Mouse (Mus musculus) MEL (cell line): Measurements from ENCODE around the gene Nup160. TPM values are rescaled to one million over a fixed set of nuclear protein-coding genes. Genes with fewer than 3 reads are reported as not detected.

Experiments
- DNase-seq: peaks from one replicate; pipeline ENCODE4 v3.0.0; 2011; ENCODE audit warnings: low read depth, low spot score
- H3K27ac ChIP-seq: 2 replicates; pipeline ENCODE4 v1.5.1; 2012; ENCODE audit warnings: low read depth, mild to moderate bottlenecking, control low read depth, low read length, moderate library complexity; ENCODE audit not compliant: control insufficient read depth
- H3K27me3 ChIP-seq, 2 experiments: fragments of 150-350 bp in 1 of 2; sonication (generic) in 1 of 2; 2 replicates each; pipeline ENCODE4 v1.6.1; 2012; ENCODE audit warnings: low read length in 2 of 2, mild to moderate bottlenecking in 2 of 2, improper control_type of control experiment in 1 of 2, moderate library complexity in 1 of 2; ENCODE audit not compliant: insufficient read depth in 2 of 2, control insufficient read depth in 1 of 2
- H3K36me3 ChIP-seq, 2 experiments: 2 replicates each; pipeline ENCODE4 v1.6.1; 2012 to 2014; ENCODE audit warnings: low read length in 2 of 2, improper control_type of control experiment in 1 of 2, inconsistent platforms in 1 of 2, mild to moderate bottlenecking in 1 of 2; ENCODE audit not compliant: insufficient read depth in 2 of 2, control insufficient read depth in 1 of 2
- H3K4me1 ChIP-seq, 2 experiments: fragments of 150-350 bp in 1 of 2; sonication (generic) in 1 of 2; 2 replicates each; pipeline ENCODE4 v1.6.1; 2012; ENCODE audit warnings: low read length in 2 of 2, improper control_type of control experiment in 1 of 2, mild to moderate bottlenecking in 1 of 2; ENCODE audit not compliant: insufficient read depth in 2 of 2, control insufficient read depth in 1 of 2
- H3K4me3 ChIP-seq, 2 experiments: fragments of 150-350 bp in 1 of 2; sonication (generic) in 1 of 2; 2 replicates each; pipeline ENCODE4 v1.5.1; 2012; ENCODE audit warnings: low read depth in 2 of 2, low read length in 2 of 2, mild to moderate bottlenecking in 2 of 2, moderate library complexity in 2 of 2, control low read depth in 1 of 2, improper control_type of control experiment in 1 of 2; ENCODE audit not compliant: control insufficient read depth in 1 of 2, insufficient read depth in 1 of 2
- H3K79me2 ChIP-seq: 2 replicates; pipeline ENCODE4 v1.6.1; 2012; ENCODE audit warnings: mild to moderate bottlenecking, low read length, moderate library complexity; ENCODE audit not compliant: control insufficient read depth, poor library complexity, insufficient read depth
- H3K9ac ChIP-seq: 2 replicates; pipeline ENCODE4 v1.6.1; 2012; ENCODE audit warnings: low read depth, mild to moderate bottlenecking, control low read depth, low read length, moderate library complexity; ENCODE audit not compliant: control insufficient read depth, poor library complexity, severe bottlenecking
- H3K9me3 ChIP-seq: fragments of 150-350 bp; sonication (generic); replicated peaks from 2 replicates; pipeline ENCODE4 v1.6.1; 2012; ENCODE audit warnings: mild to moderate bottlenecking, low read length, improper control_type of control experiment, moderate library complexity; ENCODE audit not compliant: insufficient read depth
- BHLHE40 ChIP-seq: IDR thresholded peaks from 2 replicates; pipeline ENCODE4 v1.6.1; 2012; ENCODE audit warnings: low read depth, mild to moderate bottlenecking, inconsistent platforms, low read length, improper control_type of control experiment, borderline replicate concordance
- CHD1 ChIP-seq: IDR thresholded peaks from 2 replicates; pipeline ENCODE4 v1.6.1; 2012; ENCODE audit warnings: low read depth, mild to moderate bottlenecking, inconsistent platforms, low read length, improper control_type of control experiment
- CHD2 ChIP-seq: IDR thresholded peaks from 2 replicates; pipeline ENCODE4 v1.6.1; 2011; ENCODE audit warnings: low read length, improper control_type of control experiment
- CTCF ChIP-seq, 3 experiments: IDR thresholded peaks in 2 of 3; conservative IDR thresholded peaks in 1 of 3; 2 replicates each; pipeline ENCODE4 v1.5.1; 2011 to 2012; ENCODE audit warnings: low read length in 3 of 3, low read depth in 2 of 3, mild to moderate bottlenecking in 2 of 3, improper control_type of control experiment in 1 of 3, inconsistent platforms in 1 of 3, mixed read lengths in 1 of 3, moderate library complexity in 1 of 3; ENCODE audit not compliant: control insufficient read depth in 1 of 3, insufficient read depth in 1 of 3, poor library complexity in 1 of 3, severe bottlenecking in 1 of 3
- E2F4 ChIP-seq: IDR thresholded peaks from 2 replicates; pipeline ENCODE4 v1.6.1; 2011; ENCODE audit warnings: low read depth, low read length, improper control_type of control experiment, borderline replicate concordance
- ELF1 ChIP-seq: IDR thresholded peaks from 2 replicates; pipeline ENCODE4 v1.6.1; 2014; ENCODE audit warnings: low read depth, mild to moderate bottlenecking, inconsistent platforms, low read length, improper control_type of control experiment, moderate library complexity
- EP300 ChIP-seq, 2 experiments: IDR thresholded peaks; 2 replicates each; pipeline ENCODE4 v1.6.1; 2011; ENCODE audit warnings: improper control_type of control experiment in 2 of 2, low read length in 2 of 2, low read depth in 1 of 2, mild to moderate bottlenecking in 1 of 2
- ETS1 ChIP-seq: IDR thresholded peaks from 2 replicates; pipeline ENCODE4 v1.6.1; 2012; ENCODE audit warnings: low read depth, mild to moderate bottlenecking, inconsistent platforms, low read length, improper control_type of control experiment, moderate library complexity
- GABPA ChIP-seq: IDR thresholded peaks from 2 replicates; pipeline ENCODE4 v1.6.1; 2012; ENCODE audit warnings: low read depth, mild to moderate bottlenecking, inconsistent platforms, low read length, improper control_type of control experiment, moderate library complexity
- GATA1 ChIP-seq: IDR thresholded peaks from 2 replicates; pipeline ENCODE4 v1.6.1; 2011; ENCODE audit warnings: low read depth, low read length, improper control_type of control experiment
- HCFC1 ChIP-seq: IDR thresholded peaks from 2 replicates; pipeline ENCODE4 v1.6.1; 2012; ENCODE audit warnings: low read depth, mild to moderate bottlenecking, inconsistent platforms, low read length, improper control_type of control experiment, moderate library complexity
- JUND ChIP-seq: IDR thresholded peaks from 2 replicates; pipeline ENCODE4 v1.6.1; 2011; ENCODE audit warnings: low read depth, mild to moderate bottlenecking, improper control_type of control experiment, low read length
- KAT2A ChIP-seq: conservative IDR thresholded peaks from 2 replicates; pipeline ENCODE4 v1.6.1; 2012; ENCODE audit warnings: low read depth, low read length, improper control_type of control experiment, inconsistent platforms
- MAFK ChIP-seq: IDR thresholded peaks from 2 replicates; pipeline ENCODE4 v1.6.1; 2011; ENCODE audit warnings: low read depth, mild to moderate bottlenecking, low read length, improper control_type of control experiment, borderline replicate concordance
- MAZ ChIP-seq: IDR thresholded peaks from 2 replicates; pipeline ENCODE4 v1.6.1; 2012; ENCODE audit warnings: low read depth, mild to moderate bottlenecking, inconsistent platforms, low read length, improper control_type of control experiment
- MEF2A ChIP-seq: IDR thresholded peaks from 2 replicates; pipeline ENCODE4 v1.6.1; 2014; ENCODE audit warnings: low read depth, mild to moderate bottlenecking, inconsistent platforms, low read length, improper control_type of control experiment; ENCODE audit not compliant: poor library complexity, insufficient replicate concordance, severe bottlenecking; ENCODE audit errors: extremely low read depth
- MXI1 ChIP-seq: IDR thresholded peaks from 2 replicates; pipeline ENCODE4 v1.6.1; 2011; ENCODE audit warnings: mild to moderate bottlenecking, low read depth, low read length, improper control_type of control experiment
- MYB ChIP-seq: IDR thresholded peaks from 2 replicates; pipeline ENCODE4 v1.6.1; 2011; ENCODE audit warnings: mild to moderate bottlenecking, low read depth, low read length, improper control_type of control experiment
- MYC ChIP-seq: IDR thresholded peaks from 2 replicates; pipeline ENCODE4 v1.6.1; 2011; ENCODE audit warnings: low read depth, mild to moderate bottlenecking, low read length, improper control_type of control experiment, moderate library complexity
- NELFE ChIP-seq: IDR thresholded peaks from 2 replicates; pipeline ENCODE4 v1.6.1; 2011; ENCODE audit warnings: low read depth, low read length, improper control_type of control experiment
- NRF1 ChIP-seq: IDR thresholded peaks from 2 replicates; pipeline ENCODE4 v1.6.1; 2014; ENCODE audit warnings: low read depth, mild to moderate bottlenecking, inconsistent platforms, low read length, improper control_type of control experiment, moderate library complexity; ENCODE audit not compliant: poor library complexity, insufficient read depth, severe bottlenecking
- POLR2A ChIP-seq, 2 experiments: IDR thresholded peaks; 2 replicates each; pipeline ENCODE4 v1.6.1; 2011 to 2012; ENCODE audit warnings: low read length in 2 of 2, mild to moderate bottlenecking in 2 of 2, control low read depth in 1 of 2, improper control_type of control experiment in 1 of 2, low read depth in 1 of 2, moderate library complexity in 1 of 2; ENCODE audit not compliant: control insufficient read depth in 1 of 2, insufficient read depth in 1 of 2, poor library complexity in 1 of 2
- POLR2AphosphoS2 ChIP-seq: IDR thresholded peaks from 2 replicates; pipeline ENCODE4 v1.6.1; 2011; ENCODE audit warnings: low read length, improper control_type of control experiment
- POLR2AphosphoS5 ChIP-seq: IDR thresholded peaks from 2 replicates; pipeline ENCODE4 v1.6.1; 2012; ENCODE audit warnings: low read depth, borderline replicate concordance, mild to moderate bottlenecking, inconsistent platforms, low read length, moderate library complexity, mixed read lengths
- RAD21 ChIP-seq: IDR thresholded peaks from 2 replicates; pipeline ENCODE4 v1.6.1; 2011; ENCODE audit warnings: mild to moderate bottlenecking, low read depth, low read length, improper control_type of control experiment
- RCOR1 ChIP-seq: IDR thresholded peaks from 2 replicates; pipeline ENCODE4 v1.6.1; 2012; ENCODE audit warnings: low read depth, mild to moderate bottlenecking, inconsistent platforms, low read length, improper control_type of control experiment
- SIN3A ChIP-seq: IDR thresholded peaks from 2 replicates; pipeline ENCODE4 v1.6.1; 2012; ENCODE audit warnings: low read length, improper control_type of control experiment, inconsistent platforms
- SMC3 ChIP-seq: IDR thresholded peaks from 2 replicates; pipeline ENCODE4 v1.6.1; 2011; ENCODE audit warnings: low read depth, low read length, improper control_type of control experiment
- TAL1 ChIP-seq: IDR thresholded peaks from 2 replicates; pipeline ENCODE4 v1.6.1; 2012; ENCODE audit warnings: mild to moderate bottlenecking, inconsistent platforms, low read length, moderate library complexity, mixed read lengths
- TBP ChIP-seq: IDR thresholded peaks from 2 replicates; pipeline ENCODE4 v1.8.0; 2011; ENCODE audit warnings: low read depth, low read length, improper control_type of control experiment
- TCF12 ChIP-seq: IDR thresholded peaks from 2 replicates; pipeline ENCODE4 v1.6.1; 2014; ENCODE audit warnings: low read depth, mild to moderate bottlenecking, inconsistent platforms, low read length, improper control_type of control experiment, moderate library complexity
- UBTF ChIP-seq: IDR thresholded peaks from 2 replicates; pipeline ENCODE4 v1.6.1; 2012; ENCODE audit warnings: low read depth, mild to moderate bottlenecking, inconsistent platforms, low read length, improper control_type of control experiment, moderate library complexity, borderline replicate concordance; ENCODE audit not compliant: insufficient read depth
- USF1 ChIP-seq: IDR thresholded peaks from 2 replicates; pipeline ENCODE4 v1.6.1; 2014; ENCODE audit warnings: low read depth, mild to moderate bottlenecking, inconsistent platforms, low read length, improper control_type of control experiment, moderate library complexity
- USF2 ChIP-seq, 2 experiments: IDR thresholded peaks; 2 replicates each; pipeline ENCODE4 v1.6.1; 2011 to 2012; ENCODE audit warnings: improper control_type of control experiment in 2 of 2, low read length in 2 of 2, borderline replicate concordance in 1 of 2, inconsistent platforms in 1 of 2, low read depth in 1 of 2, mild to moderate bottlenecking in 1 of 2; ENCODE audit not compliant: insufficient read depth in 1 of 2
- ZC3H11A ChIP-seq: IDR thresholded peaks from 2 replicates; pipeline ENCODE4 v1.6.1; 2012; ENCODE audit warnings: low read depth, mild to moderate bottlenecking, inconsistent platforms, low read length, improper control_type of control experiment
- ZKSCAN1 ChIP-seq: IDR thresholded peaks from 2 replicates; pipeline ENCODE4 v1.6.1; 2012; ENCODE audit warnings: low read depth, mild to moderate bottlenecking, inconsistent platforms, low read length, improper control_type of control experiment, moderate library complexity
- ZMIZ1 ChIP-seq: IDR thresholded peaks from 2 replicates; pipeline ENCODE4 v1.6.1; 2012; ENCODE audit warnings: low read depth, mild to moderate bottlenecking, inconsistent platforms, low read length, improper control_type of control experiment, moderate library complexity
- ZNF384 ChIP-seq: IDR thresholded peaks from 2 replicates; pipeline ENCODE4 v1.6.1; 2012; ENCODE audit warnings: low read depth, mild to moderate bottlenecking, inconsistent platforms, low read length, improper control_type of control experiment
- polyA plus RNA-seq, 2 experiments: library from polyadenylated mRNA; stranded (reverse) in 1 of 2; unstranded in 1 of 2; fragments of >175 nt in 1 of 2; fragments of >200 nt in 1 of 2; gene quantifications; 2 replicates each; pipeline versions ENCODE4 v1.2.1 to v1.2.4; 2012; ENCODE audit warnings: low replicate concordance in 2 of 2, low read depth in 1 of 2; ENCODE audit not compliant: insufficient read length in 2 of 2, insufficient read depth in 1 of 2, missing spikeins in 1 of 2
- total RNA-seq: library from RNA; depleted of rRNA; stranded (reverse); fragments of 300-350 nt; gene quantifications from 2 replicates; pipeline ENCODE4 v1.2.3, GENCODE M21; 2012

Gene Nup160
- total and polyA plus RNA-seq, 3 experiments: 43.8 to 91.4 (median 63.8) TPM

DNA sequence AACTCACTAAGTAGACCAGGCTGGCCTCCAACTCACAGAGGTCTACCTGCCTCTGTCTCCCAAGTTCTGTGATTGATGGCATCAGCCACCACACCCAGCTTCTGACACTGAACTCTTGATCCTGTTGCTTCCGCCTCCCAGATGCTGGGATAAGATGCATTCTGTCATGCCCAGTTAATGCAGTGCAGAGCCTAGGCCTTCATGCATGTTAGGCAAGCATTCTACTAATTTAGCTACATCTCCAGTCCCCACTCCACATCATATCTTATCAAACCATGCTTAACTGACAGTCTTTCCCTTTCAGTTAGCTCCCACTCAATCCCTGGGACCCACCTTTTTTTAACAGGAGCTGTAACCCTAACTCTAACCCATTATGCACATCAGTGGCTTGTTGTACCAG, 16.1 kb upstream of the Nup160 start:
- H3K27me3 ChIP-seq: no peaks in the 10 kb centered on the region
- peak overlapping the region; percentile 30 for H3K9ac ChIP-seq
- H3K4me3 ChIP-seq: peak overlapping the region in 1 of 2 experiments; percentile 10; a peak in 1 of 4 replicates
- DNase-seq: no peak
- H3K4me1 ChIP-seq: peaks cover 19 to 35% of the 10 kb centered on the region in 2 experiments
- peak overlapping the region; percentile 95 for H3K27ac ChIP-seq
- H3K9me3 ChIP-seq: no peaks in the 10 kb centered on the region
- no peaks in the 10 kb centered on the region; the same call in 1 of the 2 replicates for H3K79me2 ChIP-seq
- H3K36me3 ChIP-seq: peaks cover 0 to 33% of the 10 kb centered on the region in 2 experiments; a peak in 2 of 4 replicates
- TF ChIP-seq POLR2AphosphoS2 (no peak), RCOR1 (0 out of 2 replicates have a peak, but pooled peaks have one; percentile 31), TAL1 (no peak), MYC (no peak), JUND (no peak), GATA1 (peak; percentile 68), NRF1 (no peak), ETS1 (0 out of 2 replicates have a peak, but pooled peaks have one; percentile 43), GABPA (no peak), HCFC1 (no peak), TCF12 (no peak), POLR2AphosphoS5 (no peak), ELF1 (no peak), MYB (peak; percentile 49), EP300 (IDR thresholded peaks at IDR 0.05; ENCODE audit: low read depth in 1 of 2, low read length in 2 of 2) (peak; percentile 56 to 81; a peak in 3 of 4 replicates), ZC3H11A (no peak), USF1 (no peak), UBTF (no peak), ZMIZ1 (no peak), MAZ (no peak), E2F4 (no peak), BHLHE40 (no peak), NELFE (no peak), POLR2A (IDR thresholded peaks at IDR 0.05; ENCODE audit: control insufficient read depth in 1 of 2, insufficient read depth in 1 of 2, low read depth in 1 of 2, low read length in 2 of 2, poor library complexity in 1 of 2) (no peak), SIN3A (no peak), MXI1 (no peak), MEF2A (no peak), TBP (no peak), MAFK (no peak), RAD21 (no peak), ZNF384 (no peak), CTCF (IDR thresholded peaks at IDR 0.05 in 2 of 3, conservative IDR thresholded peaks at IDR 0.05 in 1 of 3; ENCODE audit: control insufficient read depth in 1 of 3, insufficient read depth in 1 of 3, low read depth in 2 of 3, low read length in 3 of 3, poor library complexity in 1 of 3, severe bottlenecking in 1 of 3) (no peak), SMC3 (no peak), USF2 (IDR thresholded peaks at IDR 0.05; ENCODE audit: borderline replicate concordance in 1 of 2, insufficient read depth in 1 of 2, low read depth in 1 of 2, low read length in 2 of 2) (no peak), CHD1 (no peak), ZKSCAN1 (no peak), KAT2A (no peak), CHD2 (no peak)
